Mouse (Mus musculus) megakaryocyte, embryonic 14.5 days (primary cell): Measurements from ENCODE around the gene Lrig2. TPM values are rescaled to one million over a fixed set of nuclear protein-coding genes. Genes with fewer than 3 reads are reported as not detected.
A peak's percentile ranks its signal among the peaks of the same experiment; 100 is the strongest.

Experiments
- H3K27me3 ChIP-seq: replicated peaks from 2 replicates; pipeline ENCODE3; 2012; ENCODE audit warnings: inconsistent platforms
- H3K36me3 ChIP-seq: replicated peaks from 2 replicates; pipeline ENCODE3; 2012; ENCODE audit warnings: low read length, inconsistent platforms, mixed read lengths
- H3K4me1 ChIP-seq: 2 replicates; pipeline ENCODE4 v1.6.1; 2012; ENCODE audit warnings: inconsistent platforms
- H3K4me3 ChIP-seq: replicated peaks from 2 replicates; pipeline ENCODE3; 2012; ENCODE audit warnings: moderate library complexity, mild to moderate bottlenecking, inconsistent platforms
- H3K9me3 ChIP-seq: 2 replicates; pipeline ENCODE4 v1.6.1; 2012; ENCODE audit warnings: inconsistent platforms
- FLI1 ChIP-seq: IDR thresholded peaks from 2 replicates; pipeline ENCODE4 v1.6.1; 2012; ENCODE audit warnings: low read length, inconsistent platforms, mixed read lengths
- GATA1 ChIP-seq: IDR thresholded peaks from 3 replicates; pipeline ENCODE4 v1.6.1; 2012; ENCODE audit warnings: mixed read lengths, low read length, inconsistent platforms, borderline replicate concordance
- polyA plus RNA-seq: library from polyadenylated mRNA; stranded (reverse); fragments of >175 nt; gene quantifications from 2 replicates; pipeline ENCODE4 v1.2.3, GENCODE M21; 2012; ENCODE audit warnings: low replicate concordance; ENCODE audit not compliant: insufficient read depth

The Lrig2 gene
- polyA plus RNA-seq, 1 experiment: 0.22 TPM

DNA sequence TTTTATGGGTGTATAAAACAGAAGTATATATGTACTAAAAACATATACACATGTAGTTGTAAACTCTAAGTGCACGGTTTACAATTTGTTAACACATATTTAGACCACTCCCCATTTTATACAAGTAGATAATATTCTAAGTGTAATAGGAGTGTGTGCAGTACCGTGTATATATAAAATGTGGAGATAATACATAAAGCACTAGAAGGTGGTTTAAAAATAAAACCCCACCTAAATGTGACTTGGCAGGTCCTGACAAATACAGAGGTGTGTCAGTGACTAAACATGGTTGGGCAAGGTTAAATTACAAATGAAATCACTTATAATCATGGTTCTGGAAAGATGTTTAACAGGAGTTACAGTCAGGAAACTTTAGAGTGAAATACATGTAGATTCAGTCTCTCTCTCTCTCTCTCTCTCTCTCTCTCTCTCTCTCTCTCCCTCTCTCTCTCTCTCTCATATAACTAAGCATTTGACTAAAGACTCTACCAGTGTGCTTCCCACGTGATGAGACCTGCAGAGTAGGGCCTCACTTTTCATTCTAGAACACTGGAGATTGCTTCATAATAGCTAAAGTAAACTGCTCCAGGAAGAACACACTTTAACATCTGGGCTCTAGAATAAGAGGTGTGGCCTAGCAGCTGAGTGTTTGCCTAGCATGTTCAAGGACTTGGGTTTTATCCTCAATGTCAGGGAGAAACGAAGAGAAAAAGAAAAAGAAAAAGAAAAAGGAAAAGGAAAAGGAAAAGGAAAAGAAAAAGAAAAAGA is 14.6 kb upstream of the Lrig2 start:
- Histone ChIP-seq H3K4me1 (peaks cover 43% of the 10 kb centered on the region), H3K27me3 (no peaks in the 10 kb centered on the region), H3K9me3 (no peaks in the 10 kb centered on the region), H3K36me3 (no peaks in the 10 kb centered on the region), H3K4me3 (no peak overlapping the region)
- no peak for TF ChIP-seq FLI1
- TF ChIP-seq GATA1: no peak

DNA sequence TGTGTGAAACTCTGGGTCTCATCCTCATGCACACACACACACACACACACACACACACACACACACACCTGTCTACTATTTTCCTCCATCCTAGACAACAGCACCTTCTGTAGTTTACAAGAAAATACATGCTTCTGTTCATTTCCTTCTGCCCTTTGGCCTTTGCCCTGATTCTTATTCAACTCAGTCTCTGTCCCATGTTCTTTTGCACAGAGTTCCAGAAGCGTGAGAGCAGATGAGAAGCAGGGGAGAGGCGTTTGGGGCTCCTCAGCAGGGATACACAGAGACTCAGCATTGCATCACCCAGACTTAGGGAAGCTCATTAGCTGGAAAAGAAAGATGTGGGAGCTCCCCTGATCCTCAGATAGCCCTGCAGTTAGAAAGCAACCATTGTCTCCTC is 13.8 kb upstream of the Lrig2 start:
- Histone ChIP-seq H3K36me3 (no peaks in the 10 kb centered on the region), H3K27me3 (no peaks in the 10 kb centered on the region), H3K9me3 (no peaks in the 10 kb centered on the region), H3K4me3 (no peak overlapping the region), H3K4me1 (peaks cover 41% of the 10 kb centered on the region)
- no peak for TF ChIP-seq FLI1
- no peak for TF ChIP-seq GATA1

DNA sequence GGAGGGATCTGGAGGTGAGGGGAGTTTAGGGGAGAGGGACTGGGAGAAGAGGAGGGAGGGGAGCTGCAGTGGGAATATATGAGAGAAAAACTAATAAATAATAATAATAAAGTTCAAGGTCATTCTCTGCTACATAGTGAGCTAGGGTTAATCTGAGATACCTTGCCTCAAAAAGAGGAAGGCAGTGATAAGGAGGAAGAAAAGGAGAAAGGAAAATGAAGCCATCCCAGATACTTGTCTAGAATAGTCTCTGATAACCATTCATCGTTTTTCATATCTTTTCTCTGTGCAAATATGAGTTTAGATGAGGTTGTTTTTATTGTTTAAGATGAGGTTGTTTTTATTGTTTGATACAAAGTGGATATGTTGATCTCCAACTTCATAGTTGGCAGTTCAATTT is 13.3 kb upstream of the Lrig2 start:
- H3K4me1 ChIP-seq: peaks cover 46% of the 10 kb centered on the region
- H3K4me3 ChIP-seq: no peak overlapping the region
- no peaks in the 10 kb centered on the region for H3K27me3 ChIP-seq

DNA sequence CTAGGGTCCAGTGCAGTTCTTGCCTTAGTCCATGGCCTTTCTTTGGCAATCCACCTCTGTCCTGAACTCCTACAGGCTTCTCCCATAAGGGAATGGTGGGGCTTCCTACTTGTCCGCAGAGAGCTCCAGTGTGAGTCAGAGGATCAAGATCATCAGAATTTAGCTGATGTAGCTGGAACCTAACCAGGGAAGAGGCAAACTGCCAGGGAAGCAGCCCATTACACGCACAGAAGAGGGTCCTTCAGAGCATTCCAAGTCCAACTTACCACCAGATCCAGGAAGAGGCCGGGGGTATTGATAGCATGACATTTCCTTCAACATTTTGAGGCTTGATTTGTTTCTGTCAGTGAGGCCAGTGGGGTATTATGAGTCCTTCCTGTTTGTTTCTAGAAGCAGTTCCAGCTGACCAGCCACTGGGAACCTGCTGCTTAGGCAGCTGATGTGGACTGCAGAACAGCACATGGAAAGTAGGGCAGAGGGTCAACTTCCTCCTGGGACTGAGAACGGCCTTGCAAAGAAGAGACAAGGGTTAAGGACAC is 11.7 kb upstream of the Lrig2 start:
- TF ChIP-seq GATA1 (no peak), FLI1 (no peak)
- Histone ChIP-seq H3K27me3 (no peaks in the 10 kb centered on the region), H3K4me3 (peak overlapping the region; percentile 56), H3K9me3 (no peaks in the 10 kb centered on the region), H3K36me3 (no peaks in the 10 kb centered on the region), H3K4me1 (peaks cover 45% of the 10 kb centered on the region)

More for the DNA sequence above, 13.3 kb upstream of the Lrig2 start:
- no peaks in the 10 kb centered on the region for H3K36me3 ChIP-seq
- no peaks in the 10 kb centered on the region for H3K9me3 ChIP-seq
- no peak for TF ChIP-seq FLI1
- no peak for TF ChIP-seq GATA1

DNA sequence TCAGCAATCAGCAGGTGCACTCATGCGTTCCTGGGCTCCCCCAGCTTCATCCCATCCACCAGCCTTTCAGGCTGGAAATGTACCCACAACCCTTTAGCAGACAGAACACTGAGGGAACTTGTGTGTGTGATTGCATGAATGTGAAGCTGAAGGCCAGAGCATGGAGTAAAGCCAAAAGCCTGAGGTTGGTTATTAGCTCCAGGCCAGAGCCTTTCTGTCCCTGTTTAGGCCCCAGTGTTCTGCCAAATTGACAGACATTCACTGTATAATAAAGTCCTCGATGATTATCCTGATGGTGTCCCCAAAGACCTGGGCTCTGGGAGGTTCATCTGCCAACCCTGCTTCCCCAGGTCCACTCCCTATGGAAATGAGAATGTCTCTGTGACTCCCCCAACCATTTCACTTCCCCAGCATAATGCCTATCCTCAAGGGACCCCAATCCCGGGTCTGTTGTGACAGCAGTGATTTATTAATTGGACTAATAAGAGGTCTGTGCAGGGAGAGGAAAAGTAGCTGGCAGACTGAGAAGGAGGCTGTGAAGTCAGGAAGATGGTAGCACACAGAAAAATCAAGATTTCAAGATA is 9.7 kb upstream of the Lrig2 start:
- H3K4me1 ChIP-seq: peaks cover 45% of the 10 kb centered on the region
- H3K4me3 ChIP-seq: no peak overlapping the region
- no peak for TF ChIP-seq FLI1
- TF ChIP-seq GATA1: no peak
- H3K9me3 ChIP-seq: no peaks in the 10 kb centered on the region; the same call in 1 of the 2 replicates
- no peaks in the 10 kb centered on the region for H3K27me3 ChIP-seq
- no peaks in the 10 kb centered on the region for H3K36me3 ChIP-seq

DNA sequence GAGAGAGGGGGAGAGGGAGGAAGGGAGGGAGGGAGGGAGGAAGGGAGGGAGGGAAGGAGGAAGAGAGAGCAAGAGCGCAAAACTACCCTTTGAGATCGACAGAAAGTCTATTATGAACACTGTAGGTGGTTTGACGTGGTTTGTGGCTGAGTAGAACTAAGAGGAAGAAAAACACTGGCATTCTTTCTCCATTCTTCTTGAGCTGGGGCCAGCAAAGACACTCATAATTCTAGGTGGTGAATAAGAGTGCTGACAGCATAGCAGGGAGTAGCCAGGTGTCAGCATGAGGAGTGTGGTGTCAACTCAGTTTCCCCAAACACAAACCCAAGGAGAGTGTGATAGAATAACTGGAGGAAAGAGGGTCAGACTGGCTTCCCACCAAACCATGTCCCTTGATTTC is 8.8 kb upstream of the Lrig2 start:
- Histone ChIP-seq H3K4me1 (peaks cover 41% of the 10 kb centered on the region), H3K4me3 (no peak overlapping the region), H3K36me3 (no peaks in the 10 kb centered on the region), H3K9me3 (no peaks in the 10 kb centered on the region; the same call in 1 of the 2 replicates), H3K27me3 (no peaks in the 10 kb centered on the region)
- TF ChIP-seq GATA1 (no peak), FLI1 (no peak)

DNA sequence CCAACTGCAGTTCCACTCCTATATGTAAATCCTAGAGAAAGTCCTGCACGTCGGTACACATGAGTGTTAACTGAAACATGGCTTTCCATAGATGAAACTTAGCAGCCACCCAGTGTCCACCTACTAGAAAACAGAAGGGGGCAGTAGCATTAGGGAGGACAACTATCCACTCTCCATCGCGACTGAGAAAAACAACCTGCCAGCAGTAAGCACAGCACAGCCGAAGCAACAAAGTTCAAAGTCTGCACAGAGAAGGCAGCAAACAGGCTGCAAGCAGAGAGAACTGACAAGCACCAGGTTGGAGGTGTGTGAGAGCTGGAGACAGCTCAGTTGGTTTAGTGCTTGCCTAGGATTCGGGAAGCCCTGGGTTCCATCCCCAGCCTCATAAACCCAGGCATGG is 7.2 kb upstream of the Lrig2 start:
- Histone ChIP-seq H3K36me3 (no peaks in the 10 kb centered on the region), H3K27me3 (no peaks in the 10 kb centered on the region), H3K4me3 (no peak overlapping the region), H3K9me3 (no peaks in the 10 kb centered on the region; the same call in 1 of the 2 replicates), H3K4me1 (peaks cover 30% of the 10 kb centered on the region)
- TF ChIP-seq GATA1 (no peak), FLI1 (no peak)

DNA sequence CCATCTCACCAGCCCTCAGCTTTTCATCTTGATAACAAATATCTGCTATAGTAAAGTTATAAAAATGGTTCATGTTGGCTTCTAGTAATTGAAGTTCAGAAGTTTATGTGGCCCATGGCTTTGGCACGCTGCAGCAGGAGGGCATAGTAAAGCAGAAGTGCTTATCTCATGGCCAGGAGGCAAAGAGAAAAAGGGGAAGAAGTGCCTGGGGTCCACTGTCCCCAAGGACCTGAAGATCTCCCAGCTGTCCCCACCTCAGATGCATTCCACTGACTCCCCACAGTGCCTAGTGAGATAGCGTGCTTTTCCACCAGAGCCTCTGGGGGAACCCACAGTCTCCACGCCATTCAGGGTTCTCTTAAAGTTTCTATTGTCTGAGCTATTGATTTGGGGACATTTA is 6.7 kb upstream of the Lrig2 start:
- Histone ChIP-seq H3K36me3 (no peaks in the 10 kb centered on the region), H3K4me3 (no peak overlapping the region), H3K4me1 (peaks cover 27% of the 10 kb centered on the region), H3K27me3 (no peaks in the 10 kb centered on the region), H3K9me3 (no peaks in the 10 kb centered on the region; the same call in 1 of the 2 replicates)
- TF ChIP-seq FLI1 (no peak), GATA1 (no peak)

DNA sequence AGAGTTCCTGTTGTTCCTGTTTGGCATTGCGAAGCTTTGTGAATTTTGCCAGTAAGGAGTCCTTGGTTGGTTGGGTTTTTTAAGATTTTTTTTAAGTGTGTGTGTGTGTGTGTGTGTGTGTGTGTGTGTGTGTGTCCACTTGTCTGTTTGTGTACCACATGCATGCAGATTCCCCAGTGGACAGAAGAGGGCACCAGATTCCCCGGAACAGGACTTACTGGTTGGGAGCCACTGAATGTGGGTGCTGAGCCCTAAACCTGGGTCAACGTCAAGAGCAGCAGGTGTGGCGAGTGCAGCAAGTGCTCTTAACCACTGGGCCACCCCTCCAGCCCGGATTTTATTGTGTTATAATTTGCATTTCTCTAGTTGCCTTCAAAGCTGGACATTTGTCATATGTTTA is 5.4 kb upstream of the Lrig2 start:
- H3K36me3 ChIP-seq: no peaks in the 10 kb centered on the region
- H3K9me3 ChIP-seq: no peaks in the 10 kb centered on the region; the same call in 1 of the 2 replicates
- H3K27me3 ChIP-seq: no peaks in the 10 kb centered on the region
- peaks cover 31% of the 10 kb centered on the region for H3K4me1 ChIP-seq
- no peak overlapping the region for H3K4me3 ChIP-seq
- TF ChIP-seq FLI1 (no peak), GATA1 (no peak)

DNA sequence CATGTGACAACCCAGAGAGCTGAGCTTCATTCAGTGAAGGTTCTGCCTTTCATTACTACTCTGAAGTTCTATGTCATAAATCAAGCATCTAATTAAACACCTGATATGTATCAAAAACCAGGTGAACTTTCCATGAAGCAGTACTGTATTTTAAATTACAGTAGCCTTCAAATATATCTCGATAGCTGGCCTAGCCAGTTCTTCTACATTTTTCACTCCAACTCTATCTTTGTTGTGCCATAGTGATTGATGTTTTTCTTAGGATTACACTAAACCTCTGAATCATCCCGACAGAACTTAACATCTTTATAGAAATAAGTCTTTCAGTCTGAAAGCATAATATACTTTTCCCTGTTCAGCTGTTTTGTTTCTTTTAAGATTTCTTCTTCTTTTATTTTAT is 2.8 kb upstream of the Lrig2 start:
- Histone ChIP-seq H3K27me3 (no peaks in the 10 kb centered on the region), H3K4me3 (no peak overlapping the region), H3K9me3 (no peaks in the 10 kb centered on the region; the same call in 1 of the 2 replicates), H3K4me1 (peaks cover 33% of the 10 kb centered on the region), H3K36me3 (no peaks in the 10 kb centered on the region)
- TF ChIP-seq GATA1 (no peak), FLI1 (no peak)
